Mouse (Mus musculus) left cerebral cortex, adult 2 months (tissue): ENCODE data around the gene Ltbp4. TPM values are rescaled to one million over a fixed set of nuclear protein-coding genes. Genes with fewer than 3 reads are reported as not detected.

Experiments
- DNase-seq, 2 experiments: peaks; one replicate each; pipeline ENCODE4 v3.0.0; 2021 to 2022; ENCODE audit warnings: low spot score in 2 of 2, mixed read lengths in 1 of 2; ENCODE audit errors: extremely low spot score in 1 of 2
- H3K27ac ChIP-seq: fragments of 200-600 bp; 2 replicates; pipeline ENCODE4 v1.8.1; 2022
- H3K4me3 ChIP-seq: fragments of 200-600 bp; 2 replicates; pipeline ENCODE4 v1.8.1; 2022
- CTCF ChIP-seq: fragments of 200-600 bp; IDR thresholded peaks from 2 replicates; pipeline ENCODE4 v1.8.1; 2022; ENCODE audit warnings: antibody characterized with exemption, mild to moderate bottlenecking, moderate library complexity
- intact Hi-C: fragments of 180-260 bp; cut with DNase I; formaldehyde crosslinking; loops from one replicate; pipeline ENCODE4 v1.15.1; 2025
- total RNA-seq, 2 experiments: library from RNA; stranded (reverse); gene quantifications; 2 replicates each; pipeline ENCODE4 v1.2.3; 2021

Ltbp4 gene
- total RNA-seq, 2 experiments from 2014 or later: 48.1 to 51.2 TPM

DNA sequence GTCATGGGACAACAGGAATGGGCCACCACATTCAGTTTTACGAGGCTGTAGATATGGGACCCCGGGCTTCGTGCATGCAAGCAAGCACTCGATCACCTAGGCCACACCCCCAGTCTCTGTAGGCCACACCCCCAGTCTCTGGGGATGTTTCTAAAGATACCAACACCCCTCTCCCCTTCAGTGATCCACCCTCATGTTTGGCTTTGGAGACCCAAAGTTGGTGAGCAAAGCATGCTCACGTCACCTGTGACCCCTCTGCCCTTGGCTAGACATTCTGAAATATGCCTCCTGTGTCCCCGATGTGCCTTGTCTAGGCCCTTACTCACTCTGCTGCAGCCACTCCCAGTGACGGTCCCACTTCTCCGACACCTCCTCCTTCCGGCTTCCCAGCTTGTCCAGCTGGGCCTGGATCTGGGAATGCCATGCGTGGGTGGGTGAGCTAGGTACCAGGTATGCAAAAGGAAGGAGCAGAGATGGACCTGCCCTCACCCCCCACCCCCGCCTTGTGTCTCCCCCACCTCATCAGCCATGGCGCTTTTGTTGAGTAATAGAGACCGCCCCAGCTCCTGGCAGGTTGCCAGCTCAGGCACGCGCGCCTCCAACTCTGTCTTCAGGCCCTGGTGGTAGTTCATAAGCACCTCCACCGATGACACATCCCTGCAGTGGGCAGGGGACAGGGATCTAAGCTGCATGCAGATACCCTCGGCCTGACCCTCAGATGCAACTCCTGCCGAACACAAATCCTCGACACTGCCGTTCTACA, 28.8 kb upstream of the Ltbp4 start:
- H3K27ac ChIP-seq: 0 out of 2 replicates have a peak overlapping the region, but pooled peaks have one; percentile 12
- H3K4me3 ChIP-seq: no peak overlapping the region
- intact Hi-C loops: no loop called here
- DNase-seq: peak; percentile 62 to 66
- no peak; the same call in 1 of the 2 replicates for TF ChIP-seq CTCF

- no peak overlapping the region for H3K27ac ChIP-seq
- no peak for TF ChIP-seq CTCF
- intact Hi-C loops: no loop called here
- no peak for DNase-seq
- no peak overlapping the region for H3K4me3 ChIP-seq
Measured at GRCm38 (mm10) chr7:27364379-27364778, 26.9 kb upstream of the Ltbp4 start.

DNA sequence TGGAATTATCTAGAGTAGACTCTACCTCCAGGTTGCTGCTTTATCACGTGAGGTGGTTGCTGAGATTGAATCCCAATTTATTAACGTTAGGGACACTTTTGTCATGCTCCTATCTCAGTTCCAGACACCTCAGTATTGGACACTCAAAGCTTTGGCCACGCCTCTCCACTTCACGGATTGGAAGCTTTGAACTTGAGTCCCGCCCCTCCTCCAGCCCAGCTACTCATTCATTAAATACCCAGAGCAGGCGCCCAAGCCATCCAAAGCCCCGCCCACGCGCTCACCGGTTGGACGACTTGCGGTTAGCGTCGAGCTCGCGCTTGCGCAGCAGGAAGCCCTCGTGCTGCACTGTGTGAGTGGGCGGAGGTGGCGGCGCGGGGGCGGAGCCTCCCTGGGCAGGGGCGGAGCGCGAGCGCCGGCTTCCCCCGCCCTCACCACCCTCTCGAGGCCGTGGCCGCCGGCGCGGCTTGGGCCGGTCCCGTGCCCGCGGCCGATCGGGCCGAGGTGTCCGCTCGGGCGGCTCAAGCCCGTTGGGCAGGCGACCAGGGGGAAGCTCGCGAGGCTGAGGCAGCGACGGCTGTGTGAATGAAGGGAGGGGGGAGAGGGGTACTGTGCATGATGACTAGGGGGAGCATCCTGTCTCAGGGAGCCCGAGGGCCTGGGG, 23.9 kb upstream of the Ltbp4 start:
- H3K4me3 ChIP-seq: peak overlapping the region; percentile 38
- TF ChIP-seq CTCF: no peak
- intact Hi-C loops: loop anchor here (1.0 to 2.0 kb wide), 2 partner anchors 25 to 86 kb away; partner anchors contain the start of genes Blvrb, Ltbp4 and Sptbn4
- peak overlapping the region; percentile 47 for H3K27ac ChIP-seq
- DNase-seq: peak; percentile 96 to 99

DNA sequence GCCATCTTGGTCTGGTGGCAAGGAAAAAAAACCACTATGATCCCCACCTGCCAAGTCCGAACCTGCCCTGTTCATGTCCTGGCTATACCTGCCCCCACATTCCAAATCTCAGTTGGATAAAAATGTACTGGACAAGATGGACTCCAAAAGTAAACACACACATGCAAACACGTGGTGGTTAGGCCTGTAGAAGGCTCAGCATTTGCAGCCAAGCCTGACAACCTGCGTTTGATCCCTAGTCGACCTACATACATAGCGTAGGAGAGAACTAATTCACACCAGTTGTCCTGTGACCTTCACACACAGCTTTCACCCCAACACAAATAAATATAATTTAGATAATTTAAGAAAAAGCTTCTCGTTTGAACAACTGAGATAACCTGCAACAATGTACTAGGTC, 23.3 kb upstream of the Ltbp4 start:
- TF ChIP-seq CTCF: no peak
- no peak for DNase-seq
- Histone ChIP-seq H3K27ac (no peak overlapping the region), H3K4me3 (no peak overlapping the region)
- intact Hi-C loops: loop anchor here (1.0 to 2.0 kb wide), 2 partner anchors 24 to 87 kb away; partner anchors contain the start of genes Blvrb, Ltbp4 and Sptbn4

- no peak for TF ChIP-seq CTCF
- intact Hi-C loops: loop anchor here (2.0 kb wide), 1 partner anchor 23 kb away; the partner anchor contains the start of gene Ltbp4
- DNase-seq: no peak
Measured at GRCm38 (mm10) chr7:27359706-27360358, 22.3 kb upstream of the Ltbp4 start.

DNA sequence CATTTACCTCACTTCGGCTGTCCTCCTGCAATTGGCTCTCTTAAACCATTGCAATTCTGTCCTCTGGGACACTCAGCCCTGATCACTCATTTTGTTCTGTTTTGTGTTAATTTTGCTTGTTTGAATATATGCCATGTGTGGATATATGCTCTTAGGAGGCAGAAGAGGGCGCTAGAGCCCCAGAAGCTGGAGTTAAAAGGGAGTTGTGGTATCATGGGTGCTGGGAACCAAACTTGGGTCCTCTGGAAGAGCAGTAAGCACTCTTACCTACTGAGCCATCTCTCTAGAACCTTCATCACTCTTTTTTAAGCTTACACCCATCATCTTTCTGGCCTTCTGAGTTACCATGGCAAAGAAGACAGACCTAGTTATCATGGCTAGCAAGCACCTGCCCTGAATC, 21.7 kb upstream of the Ltbp4 start:
- TF ChIP-seq CTCF: peak; percentile 16
- no peak for DNase-seq
- Histone ChIP-seq H3K4me3 (no peak overlapping the region), H3K27ac (no peak overlapping the region)
- intact Hi-C loops: no loop called here

More at GRCm38 (mm10) chr7:27359706-27360358, 22.3 kb upstream of the Ltbp4 start:
- H3K4me3 ChIP-seq: no peak overlapping the region
- H3K27ac ChIP-seq: no peak overlapping the region

DNA sequence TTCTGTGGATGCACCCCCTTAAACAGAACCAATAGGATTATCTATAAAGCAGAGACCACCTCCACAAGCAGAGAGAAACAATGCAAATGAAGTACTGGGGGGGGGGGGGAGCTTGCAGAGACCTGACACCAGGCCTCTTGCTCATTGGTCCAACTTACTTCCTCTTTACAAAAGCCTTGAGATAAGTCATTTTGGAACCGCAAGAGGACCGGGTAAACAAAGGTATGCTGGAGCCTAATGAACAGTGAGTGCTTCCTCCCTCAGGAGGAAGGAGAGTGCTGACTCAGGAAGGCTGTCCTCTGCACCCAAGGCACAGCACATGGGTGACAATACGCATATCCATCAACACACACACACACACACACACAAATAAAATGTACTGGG, 20.1 kb upstream of the Ltbp4 start:
- Histone ChIP-seq H3K4me3 (no peak overlapping the region), H3K27ac (no peak overlapping the region)
- intact Hi-C loops: no loop called here
- TF ChIP-seq CTCF: no peak
- DNase-seq: no peak

GRCm38 (mm10) chr7:27356861-27357594, 19.5 kb upstream of the Ltbp4 start, which contains the start of gene Gm20479:
Gm20479 (minus strand) TSS chr7:27357419.
- Histone ChIP-seq H3K27ac (peak within 1 kb of the TSS; percentile 24), H3K4me3 (peak within 1 kb of the TSS; percentile 65)
- no peak for DNase-seq
- TF ChIP-seq CTCF: no peak
- intact Hi-C loops: no loop called here

DNA sequence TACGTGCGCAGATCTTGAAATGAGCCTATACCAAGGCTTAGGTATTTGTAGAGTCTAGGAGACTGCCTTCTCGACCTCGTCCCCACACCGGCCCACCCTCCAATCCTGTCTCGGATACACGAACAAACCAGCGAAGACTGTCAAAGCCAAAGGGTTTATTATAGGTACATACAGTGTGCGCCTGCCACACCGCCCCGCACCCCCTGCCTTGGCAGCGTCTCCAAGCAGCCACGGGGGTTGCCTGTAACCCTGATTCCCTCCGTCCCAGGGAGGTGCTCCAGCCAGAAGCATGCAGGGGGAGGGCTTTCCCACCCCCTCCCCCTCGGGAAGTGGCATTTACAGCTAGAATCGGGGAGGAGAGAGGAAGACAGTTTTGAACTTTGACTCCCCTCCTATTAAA, 18.8 kb upstream of the Ltbp4 start:
- Histone ChIP-seq H3K27ac (peak overlapping the region; percentile 18), H3K4me3 (peak overlapping the region; percentile 65)
- TF ChIP-seq CTCF: no peak
- no peak for DNase-seq
- intact Hi-C loops: no loop called here

- no peak for TF ChIP-seq CTCF
- peak within 1 kb of the TSS; percentile 67 for H3K27ac ChIP-seq
- intact Hi-C loops: no loop called here
- H3K4me3 ChIP-seq: peak within 1 kb of the TSS; percentile 65
- DNase-seq: peak; percentile 79 to 82
Measured at GRCm38 (mm10) chr7:27355745-27356240, 18.3 kb upstream of the Ltbp4 start, which contains the start of gene Shkbp1. Shkbp1 (minus strand) TSS chr7:27356019.

- TF ChIP-seq CTCF: no peak
- DNase-seq: no peak
- Histone ChIP-seq H3K4me3 (peak overlapping the region; percentile 65), H3K27ac (peak overlapping the region; percentile 67; the same call in 1 of the 2 replicates)
- intact Hi-C loops: no loop called here
Measured at GRCm38 (mm10) chr7:27355261-27355660, 17.8 kb upstream of the Ltbp4 start.
